Comparison of ENCODE assay signal across 31 mouse cellular contexts in the genomic region with DNA sequence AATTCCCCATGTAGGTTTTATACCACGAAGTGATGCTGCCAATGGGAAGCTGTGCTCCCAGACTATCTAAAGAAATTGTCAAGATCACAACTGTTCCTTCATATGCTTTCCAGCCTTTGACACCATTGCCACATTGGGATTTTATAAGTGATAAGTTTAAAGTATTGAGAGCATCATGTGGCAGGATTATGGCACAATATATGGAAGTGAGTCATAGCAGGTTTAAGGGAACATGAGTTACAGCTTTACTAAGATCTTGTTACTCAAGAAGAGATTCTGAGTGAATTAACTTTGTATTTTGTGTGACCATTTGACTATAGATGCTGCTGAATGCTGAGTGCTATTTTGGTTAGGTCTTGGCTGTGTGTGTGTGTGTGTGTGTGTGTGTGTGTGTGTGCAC.
"Had no signal": no experiment of that assay in that cellular context is flagged by ENCODE, and none has a peak within 500 bp of the region (broad histone marks: within the 10 kb centered on the region; RNA-seq: fewer than 3 reads in every experiment).

No protein-coding gene starts in this region.

- ATAC-seq: hindbrain, embryonic 16.5 days; hindbrain, postnatal 0 days; intestine, embryonic 15.5 days; intestine, embryonic 16.5 days; intestine, postnatal 0 days had no signal

- H3K4me1 ChIP-seq: heart, embryonic 12.5 days; heart, embryonic 13.5 days; heart, embryonic 15.5 days; hindbrain, embryonic 10.5 days; hindbrain, embryonic 12.5 days; hindbrain, embryonic 13.5 days; hindbrain, embryonic 15.5 days; intestine, embryonic 15.5 days; kidney, embryonic 15.5 days had no signal

- DNase-seq: heart, postnatal 10 days; heart, postnatal 14 days; heart, postnatal 36 days; heart, postnatal 4 days; kidney, adult 18-20 months; kidney, adult 8-10 months; kidney, adult 9 months; kidney, postnatal 10 days; kidney, postnatal 14 days; kidney, postnatal 25 days; kidney, postnatal 36 days; kidney, postnatal 4 days; layer of hippocampus, adult 9-11 months; layer of hippocampus, postnatal 36 days had no signal

- H3K4me3 ChIP-seq: heart, embryonic 12.5 days; heart, embryonic 13.5 days; heart, embryonic 15.5 days; hindbrain, embryonic 10.5 days; hindbrain, embryonic 12.5 days; hindbrain, embryonic 13.5 days; hindbrain, embryonic 15.5 days; intestine, embryonic 15.5 days; kidney, embryonic 15.5 days; layer of hippocampus, adult 2 months; left cerebral cortex, adult 2 months had no signal

- H3K27ac ChIP-seq: heart, embryonic 13.5 days; heart, embryonic 15.5 days; hindbrain, embryonic 10.5 days; hindbrain, embryonic 12.5 days; hindbrain, embryonic 13.5 days; hindbrain, embryonic 14.5 days; hindbrain, embryonic 15.5 days; hindbrain, postnatal 0 days; intestine, embryonic 15.5 days; kidney, embryonic 15.5 days; kidney, postnatal 0 days; layer of hippocampus, adult 2 months; left cerebral cortex, adult 2 months had no signal

- H3K36me3 ChIP-seq: heart, embryonic 12.5 days; heart, embryonic 13.5 days; heart, embryonic 15.5 days; hindbrain, embryonic 10.5 days; hindbrain, embryonic 12.5 days; hindbrain, embryonic 13.5 days; hindbrain, embryonic 15.5 days; intestine, embryonic 15.5 days; kidney, embryonic 15.5 days had no signal

- H3K27me3 ChIP-seq: heart, embryonic 12.5 days; heart, embryonic 13.5 days; heart, embryonic 15.5 days; hindbrain, embryonic 12.5 days; hindbrain, embryonic 13.5 days; hindbrain, embryonic 15.5 days; intestine, embryonic 15.5 days; kidney, embryonic 15.5 days had no signal
